Mouse (Mus musculus) intestine, postnatal 0 days (tissue): ENCODE results near the gene Erg. TPM values are rescaled to one million over a fixed set of nuclear protein-coding genes. Genes with fewer than 3 reads are reported as not detected.
A peak's percentile ranks its signal among the peaks of the same experiment; 100 is the strongest.

Experiments used
- ATAC-seq: fragments of 200-750 bp; cut with Nextera tagmentation; 2 replicates; pipeline ENCODE4 v1.8.0; 2017; ENCODE audit warnings: mild to moderate bottlenecking, moderate TSS enrichment, moderate library complexity
- H3K27ac ChIP-seq: fragments of 300-500 bp; sonication (generic); 2 replicates; pipeline ENCODE4 v1.5.1; 2014; ENCODE audit warnings: mild to moderate bottlenecking, low read depth, low read length, moderate library complexity
- H3K27me3 ChIP-seq: fragments of 300-500 bp; sonication (generic); replicated peaks from 2 replicates; pipeline ENCODE4 v1.6.1; 2014; ENCODE audit warnings: low read length, mixed read lengths; ENCODE audit not compliant: control insufficient read depth, insufficient read depth
- H3K36me3 ChIP-seq: fragments of 300-500 bp; sonication (generic); 2 replicates; pipeline ENCODE4 v1.6.1; 2014; ENCODE audit warnings: mild to moderate bottlenecking, moderate library complexity; ENCODE audit not compliant: control insufficient read depth, insufficient read depth
- H3K4me1 ChIP-seq: fragments of 300-500 bp; sonication (generic); replicated peaks from 2 replicates; pipeline ENCODE4 v1.6.1; 2014; ENCODE audit warnings: antibody characterized with exemption, low read length, mixed read lengths; ENCODE audit not compliant: control insufficient read depth, insufficient read depth
- H3K4me2 ChIP-seq: fragments of 300-500 bp; sonication (generic); replicated peaks from 2 replicates; pipeline ENCODE4 v1.6.1; 2014; ENCODE audit warnings: low read depth, mild to moderate bottlenecking, moderate library complexity
- H3K4me3 ChIP-seq: fragments of 300-500 bp; sonication (generic); 2 replicates; pipeline ENCODE4 v1.5.1; 2014; ENCODE audit warnings: low read depth, low read length
- H3K9ac ChIP-seq: fragments of 300-500 bp; sonication (generic); 2 replicates; pipeline ENCODE4 v1.6.1; 2014; ENCODE audit warnings: mild to moderate bottlenecking, low read depth, low read length
- H3K9me3 ChIP-seq: fragments of 300-500 bp; sonication (generic); 2 replicates; pipeline ENCODE4 v1.6.1; 2016; ENCODE audit warnings: mixed run types; ENCODE audit not compliant: control insufficient read depth
- CTCF ChIP-seq: sonication (generic); IDR thresholded peaks from 2 replicates; pipeline ENCODE4 v1.5.1; 2016; ENCODE audit warnings: low read depth, mild to moderate bottlenecking, control low read depth, antibody characterized with exemption, moderate library complexity
- WGBS: fragments of 180-500 bp; shearing (Covaris S2); extraction: QIAGEN DNeasy Blood & Tissue Kit; methylation state at CpG from one replicate; pipeline ENCODE4 v1.1.7; 2014; 5-methylcytosine and 5-hydroxymethylcytosine counted together
- polyA plus RNA-seq: library from polyadenylated mRNA; unstranded; fragments of >200 nt; fragmentation: Nextera tagmentation; extraction: Ambion mirVana; gene quantifications from 2 replicates; pipeline ENCODE4 v1.2.1, GENCODE M21; 2015

The Erg gene
- polyA plus RNA-seq, 1 experiment from 2014 or later: 2.0 TPM

DNA sequence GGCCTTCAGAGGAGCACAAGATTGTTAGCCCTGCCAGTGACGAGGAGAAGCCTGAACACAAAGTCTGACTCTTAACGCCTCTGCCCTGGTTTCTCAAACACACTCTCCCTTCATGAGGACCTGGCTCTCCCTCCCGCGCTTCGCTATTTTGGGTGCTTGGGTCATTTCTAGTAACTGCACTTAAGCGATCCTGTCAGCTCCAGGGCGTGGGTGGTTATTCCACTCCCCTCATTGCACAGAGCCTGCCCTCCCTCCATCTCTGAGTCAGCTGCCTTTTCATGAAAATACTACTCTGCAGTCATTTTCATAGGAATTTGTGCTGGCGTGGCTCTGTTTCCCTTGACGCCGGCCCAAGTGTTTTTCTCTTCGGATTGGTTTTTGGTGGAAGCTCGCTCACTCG is 13.2 kb downstream of the Erg start:
- no peaks in the 10 kb centered on the region for H3K4me1 ChIP-seq
- no peaks in the 10 kb centered on the region for H3K36me3 ChIP-seq
- ATAC-seq: no peak
- TF ChIP-seq CTCF: no peak
- H3K4me3 ChIP-seq: no peak overlapping the region
- no peaks in the 10 kb centered on the region for H3K27me3 ChIP-seq
- 77% methylated on average over 13 of the region's 13 CpGs for WGBS
- H3K27ac ChIP-seq: no peak overlapping the region
- H3K9ac ChIP-seq: no peak overlapping the region
- H3K9me3 ChIP-seq: no peaks in the 10 kb centered on the region
- H3K4me2 ChIP-seq: no peak overlapping the region

- no peaks in the 10 kb centered on the region for H3K9me3 ChIP-seq
- no peak overlapping the region for H3K4me3 ChIP-seq
- 10% methylated on average over 1 of the region's 1 CpGs for WGBS
- no peaks in the 10 kb centered on the region for H3K4me1 ChIP-seq
- no peaks in the 10 kb centered on the region for H3K27me3 ChIP-seq
- H3K4me2 ChIP-seq: no peak overlapping the region
- no peaks in the 10 kb centered on the region for H3K36me3 ChIP-seq
- H3K27ac ChIP-seq: no peak overlapping the region
- TF ChIP-seq CTCF: peak; percentile 69
- no peak for ATAC-seq
- no peak overlapping the region for H3K9ac ChIP-seq
Observed at GRCm38 (mm10) chr16:95570616-95571015, 15.8 kb downstream of the Erg start.

- Histone ChIP-seq H3K4me3 (no peak overlapping the region), H3K36me3 (no peaks in the 10 kb centered on the region), H3K27ac (no peak overlapping the region), H3K9me3 (no peaks in the 10 kb centered on the region), H3K4me2 (no peak overlapping the region), H3K4me1 (no peaks in the 10 kb centered on the region), H3K9ac (no peak overlapping the region), H3K27me3 (no peaks in the 10 kb centered on the region)
- 68% methylated on average over 4 of the region's 4 CpGs for WGBS
- no peak for TF ChIP-seq CTCF
- ATAC-seq: no peak
Observed at GRCm38 (mm10) chr16:95556834-95557233, 29.6 kb downstream of the Erg start.

DNA sequence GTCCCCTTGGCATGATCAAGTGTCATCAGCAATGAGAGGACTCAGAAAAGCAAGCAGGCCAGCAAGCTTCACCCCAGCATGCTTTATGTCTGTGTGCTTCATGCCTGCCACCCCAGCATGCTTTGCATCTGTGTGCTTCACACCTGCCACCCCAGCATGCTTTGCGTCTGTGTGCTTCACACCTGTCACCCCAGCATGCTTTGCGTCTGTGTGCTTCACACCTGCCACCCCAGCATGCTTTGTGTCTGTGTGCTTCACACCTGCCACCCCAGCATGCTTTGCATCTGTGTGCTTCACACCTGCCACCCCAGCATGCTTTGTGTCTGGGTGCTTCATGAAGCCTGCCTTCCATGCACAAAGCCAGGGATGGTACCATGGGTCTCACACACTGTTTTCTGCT is 33.3 kb downstream of the Erg start:
- Histone ChIP-seq H3K27ac (no peak overlapping the region), H3K4me3 (no peak overlapping the region), H3K36me3 (no peaks in the 10 kb centered on the region), H3K9me3 (no peaks in the 10 kb centered on the region), H3K4me2 (no peak overlapping the region), H3K9ac (no peak overlapping the region), H3K27me3 (no peaks in the 10 kb centered on the region), H3K4me1 (no peaks in the 10 kb centered on the region)
- no peak for ATAC-seq
- no peak for TF ChIP-seq CTCF
- WGBS: 92% methylated on average over 2 of the region's 2 CpGs

DNA sequence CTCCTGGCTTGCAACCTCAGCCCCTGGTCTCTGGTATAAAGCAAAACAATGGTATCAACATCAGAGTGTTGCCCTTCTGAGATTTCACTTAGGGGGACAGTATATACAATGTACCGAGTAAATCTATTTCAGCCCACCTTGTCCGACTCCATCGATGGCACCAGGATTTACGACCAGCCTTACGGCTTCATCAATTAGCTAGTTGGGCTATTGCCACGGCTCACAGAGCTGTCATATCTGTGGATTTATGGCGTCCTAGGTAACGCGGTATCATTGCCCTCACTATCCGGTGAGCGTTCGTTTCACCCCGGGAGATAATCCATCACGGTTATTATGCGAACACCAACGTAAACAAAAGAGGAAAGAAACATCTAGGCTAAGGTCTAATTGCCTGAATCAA is 33.9 kb downstream of the Erg start:
- Histone ChIP-seq H3K4me2 (no peak overlapping the region), H3K27me3 (no peaks in the 10 kb centered on the region), H3K4me1 (no peaks in the 10 kb centered on the region), H3K36me3 (no peaks in the 10 kb centered on the region), H3K27ac (no peak overlapping the region), H3K9ac (no peak overlapping the region), H3K4me3 (no peak overlapping the region), H3K9me3 (no peaks in the 10 kb centered on the region)
- TF ChIP-seq CTCF: no peak
- ATAC-seq: no peak
- 17% methylated on average over 16 of the region's 16 CpGs for WGBS

GRCm38 (mm10) chr16:95550496-95550895 is 35.9 kb downstream of the Erg start:
- 80% methylated on average over 5 of the region's 5 CpGs for WGBS
- Histone ChIP-seq H3K9me3 (no peaks in the 10 kb centered on the region), H3K27me3 (no peaks in the 10 kb centered on the region), H3K27ac (no peak overlapping the region), H3K4me1 (no peaks in the 10 kb centered on the region), H3K36me3 (no peaks in the 10 kb centered on the region), H3K4me2 (no peak overlapping the region), H3K4me3 (no peak overlapping the region), H3K9ac (no peak overlapping the region)
- no peak for ATAC-seq
- TF ChIP-seq CTCF: no peak

DNA sequence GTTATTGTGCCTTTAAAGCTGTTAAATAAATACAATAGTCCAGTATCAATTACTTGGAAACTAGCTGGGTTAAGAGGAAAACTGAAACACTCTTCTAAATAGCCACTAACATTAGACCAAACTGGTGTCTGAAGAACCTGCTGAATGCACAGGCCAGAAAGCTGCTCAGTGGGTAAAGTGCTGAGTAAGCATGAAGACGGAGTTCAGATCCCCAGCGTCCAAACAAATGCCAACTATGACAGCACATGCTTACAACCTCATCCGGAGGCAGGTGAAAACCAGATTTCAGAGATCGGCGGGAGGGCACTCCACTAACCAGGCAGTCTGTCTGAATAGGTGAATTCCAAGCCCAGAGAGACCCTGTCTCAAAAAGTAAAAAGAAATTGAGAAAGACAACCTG is 41.6 kb downstream of the Erg start:
- no peaks in the 10 kb centered on the region for H3K4me1 ChIP-seq
- no peaks in the 10 kb centered on the region for H3K27me3 ChIP-seq
- TF ChIP-seq CTCF: no peak
- no peak overlapping the region for H3K4me2 ChIP-seq
- no peak overlapping the region for H3K27ac ChIP-seq
- no peak overlapping the region for H3K4me3 ChIP-seq
- no peak overlapping the region for H3K9ac ChIP-seq
- WGBS: 82% methylated on average over 5 of the region's 5 CpGs
- no peak for ATAC-seq
- no peaks in the 10 kb centered on the region for H3K9me3 ChIP-seq
- no peaks in the 10 kb centered on the region for H3K36me3 ChIP-seq
